8 mouse cellular contexts compared by ENCODE assay signal in the genomic region with DNA sequence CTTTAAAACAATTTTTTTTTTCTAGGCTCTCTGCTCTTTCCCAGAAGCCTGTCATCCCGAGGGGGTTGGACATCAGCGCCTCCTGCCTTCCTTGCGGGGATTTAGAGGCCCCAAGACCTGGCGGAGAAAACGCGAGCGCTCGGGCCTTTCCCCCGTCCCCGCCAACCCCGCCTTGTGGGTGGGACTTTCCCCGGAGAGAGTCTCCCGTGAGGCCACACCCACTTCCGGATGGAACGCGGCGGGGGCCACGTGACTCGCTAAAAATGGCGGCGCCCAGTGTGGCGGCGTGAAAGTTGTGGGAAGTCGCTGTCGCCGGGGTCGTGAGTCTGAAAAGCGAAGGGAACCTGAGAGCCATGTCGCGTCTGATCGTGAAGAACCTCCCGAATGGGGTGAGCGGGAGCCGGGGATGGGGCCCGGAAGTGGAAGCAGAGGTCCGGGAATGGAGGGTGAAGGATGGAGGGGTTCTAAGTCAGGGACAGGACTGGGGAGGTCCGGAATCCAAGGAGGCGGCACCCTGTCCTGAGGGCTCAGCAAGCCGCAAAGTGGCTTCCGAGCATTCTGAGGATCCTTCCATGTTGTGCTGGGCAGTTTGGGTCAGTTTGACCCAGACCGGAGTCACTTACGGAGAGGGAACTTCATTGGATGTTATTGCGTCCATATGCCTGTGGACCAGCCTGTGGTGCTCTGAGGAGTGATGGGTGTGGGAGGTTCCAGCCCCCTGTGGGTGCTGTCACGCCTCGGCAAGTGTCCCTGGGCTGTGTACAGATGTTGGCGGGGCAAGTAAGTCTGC. TPM values are rescaled to one million over a fixed set of nuclear protein-coding genes. Genes with fewer than 3 reads are reported as not detected.
DNase-seq lines count a peak whose midpoint lies in the region; ATAC-seq and TF ChIP-seq lines count a peak whose summit lies in the region.

A gene (plus strand): TSS at position 205 of the 790 bp plus-strand sequence.

- TF ChIP-seq CTCF in E14TG2a.4 (conservative IDR thresholded peaks at IDR 0.05; ENCODE audit: low read length) = no peak

- H3K9me3 ChIP-seq in E14TG2a.4 (ENCODE audit: low read length) = no peaks in the 10 kb centered on the region
- H3K9me3 ChIP-seq in forebrain, embryonic 13.5 days (replicated peaks) = no peaks in the 10 kb centered on the region
- no peaks in the 10 kb centered on the region for H3K9me3 ChIP-seq in neural tube, embryonic 15.5 days (replicated peaks)

- WGBS in forebrain, embryonic 13.5 days = 1% methylated on average over 46 of the region's 46 CpGs
- under 1% methylated on average over 46 of the region's 46 CpGs for WGBS in neural tube, embryonic 15.5 days

- H3K27me3 ChIP-seq in E14TG2a.4 (ENCODE audit: insufficient read depth, low read length) = peaks cover 15% of the 10 kb centered on the region; the same call in 1 of the 2 replicates
- H3K27me3 ChIP-seq in forebrain, embryonic 13.5 days = peaks cover 4% of the 10 kb centered on the region; the same call in 1 of the 2 replicates
- H3K27me3 ChIP-seq in neural tube, embryonic 15.5 days (replicated peaks) = no peaks in the 10 kb centered on the region

- H3K27ac ChIP-seq in forebrain, embryonic 13.5 days = peak within 1 kb of the TSS; percentile 10; the same call in 1 of the 2 replicates
- peak within 1 kb of the TSS; percentile 75 for H3K27ac ChIP-seq in neural tube, embryonic 15.5 days (replicated peaks)

- peaks cover 28% of the 10 kb centered on the region for H3K4me1 ChIP-seq in E14TG2a.4 (replicated peaks; ENCODE audit: low read depth, low read length)
- peaks cover 9% of the 10 kb centered on the region for H3K4me1 ChIP-seq in forebrain, embryonic 13.5 days
- H3K4me1 ChIP-seq in neural tube, embryonic 15.5 days = peaks cover 8% of the 10 kb centered on the region

- H3K36me3 ChIP-seq in E14TG2a.4 (ENCODE audit: insufficient read depth, low read length) = peaks cover 37% of the 10 kb centered on the region
- H3K36me3 ChIP-seq in forebrain, embryonic 13.5 days (ENCODE audit: poor library complexity, severe bottlenecking) = peaks cover 25% of the 10 kb centered on the region
- H3K36me3 ChIP-seq in neural tube, embryonic 15.5 days = peaks cover 29% of the 10 kb centered on the region

- H3K4me3 ChIP-seq in E14TG2a.4 (replicated peaks; ENCODE audit: low read length) = peak within 1 kb of the TSS; percentile 93
- peak within 1 kb of the TSS; percentile 82 for H3K4me3 ChIP-seq in forebrain, embryonic 13.5 days
- peak within 1 kb of the TSS; percentile 83 for H3K4me3 ChIP-seq in neural tube, embryonic 15.5 days (replicated peaks)

- DNase-seq in c-Kit-positive CD71-positive TER-119-positive erythroid progenitor cells, embryonic 14.5 days (ENCODE audit: low spot score) = peak; percentile 90
- peak; percentile 91 to 96 for DNase-seq in heart, postnatal 14 days
- DNase-seq in layer of hippocampus, adult 11-12 months (ENCODE audit: low spot score) = peak; percentile 90
- peak; percentile 92 to 95 for DNase-seq in lung, adult 18-20 months
- peak; percentile 94 for DNase-seq in testis, postnatal 14 days (ENCODE audit: low spot score)

- ATAC-seq in forebrain, embryonic 13.5 days = peak; percentile 90
- peak; percentile 90 for ATAC-seq in neural tube, embryonic 15.5 days (ENCODE audit: low FRiP score)

- peak within 1 kb of the TSS; percentile 72 for H3K9ac ChIP-seq in forebrain, embryonic 13.5 days
- peak within 1 kb of the TSS; percentile 61 for H3K9ac ChIP-seq in neural tube, embryonic 15.5 days (replicated peaks)

- intact Hi-C loops in heart, postnatal 14 days (cut with DNase I) = loop anchor here (5.0 kb wide), 1 partner anchor 46 kb away; no protein-coding TSS in a partner anchor

- peak within 1 kb of the TSS; percentile 89 for H3K4me2 ChIP-seq in forebrain, embryonic 13.5 days
- peak within 1 kb of the TSS; percentile 94 for H3K4me2 ChIP-seq in neural tube, embryonic 15.5 days

RNA-seq across cellular contexts. Expression of the gene that starts here (rescaled TPM):
- polyA plus RNA-seq in forebrain, embryonic 13.5 days (2015; fragmentation: Nextera tagmentation; extraction: Ambion mirVana) = 17.8 and 20.2 TPM in 2 replicates
- 10 to 100 TPM; 17.0 to 18.3 TPM for total RNA-seq in heart, postnatal 14 days (2021)
- polyA plus RNA-seq in neural tube, embryonic 15.5 days (2015; fragmentation: Nextera tagmentation; extraction: Ambion mirVana) = 18.7 and 20.2 TPM in 2 replicates

Comparison
In these comparisons a context has a peak if more than half of its experiments do, and no peak if none do; other contexts are left out.
1. Peak in every context shown above with its lines: DNase-seq, ATAC-seq, H3K4me3 ChIP-seq and H3K27ac ChIP-seq.